In genomic region chrX:94365381-94365925, GRCm38 (mm10) we compare ENCODE assay signal across 9 mouse cellular contexts. TPM values are rescaled to one million over a fixed set of nuclear protein-coding genes. Genes with fewer than 3 reads are reported as not detected.
DNase-seq lines count a peak whose midpoint lies in the region; ATAC-seq and TF ChIP-seq lines count a peak whose summit lies in the region.
"Had no signal": no experiment of that assay in that cellular context is flagged by ENCODE, and none has a peak within 500 bp of the region (broad histone marks: within the 10 kb centered on the region; RNA-seq: fewer than 3 reads in every experiment).

No protein-coding gene starts in this region.

- no peaks in the 10 kb centered on the region for H3K9me3 ChIP-seq in liver, embryonic 12.5 days (replicated peaks)

- peak; percentile 10 for DNase-seq in CD4-positive, CD25-positive, alpha-beta regulatory T cell, adult 2 months (ENCODE audit: low read depth, low spot score)
- DNase-seq in testis, postnatal 10 days (ENCODE audit: low spot score), result no peak
- no peak for DNase-seq in c-Kit-positive CD71-positive TER-119-positive erythroid progenitor cells, embryonic 14.5 days (ENCODE audit: low spot score)
- DNase-seq in gastrocnemius, postnatal 25 days, result no peak

- 17% methylated on average over 14 of the region's 14 CpGs for WGBS in liver, embryonic 12.5 days (ENCODE audit: insufficient replicate concordance)

- H3K9ac ChIP-seq in liver, embryonic 12.5 days, result no peak overlapping the region

- no peaks in the 10 kb centered on the region for H3K36me3 ChIP-seq in testis, adult 2 months (ENCODE audit: control insufficient read depth, insufficient read depth, low read length)
- H3K36me3 ChIP-seq in liver, embryonic 12.5 days, result no peaks in the 10 kb centered on the region

- no peak overlapping the region for H3K27ac ChIP-seq in testis, adult 2 months (ENCODE audit: control insufficient read depth, insufficient read depth, low read depth, low read length)
- H3K27ac ChIP-seq in liver, embryonic 12.5 days, result no peak overlapping the region

- H3K4me2 ChIP-seq in liver, embryonic 12.5 days, result peak overlapping the region; percentile 71; the same call in 1 of the 2 replicates

- no peak for TF ChIP-seq POLR2A in testis, adult 2 months (IDR thresholded peaks at IDR 0.05; ENCODE audit: control insufficient read depth, low read depth, low read length)

- no peak for ATAC-seq in CD4-positive, CD25-positive, alpha-beta regulatory T cell, adult 4 months
- ATAC-seq in liver, embryonic 12.5 days, result no peak
- ATAC-seq in megakaryocyte progenitor cell, adult 5-6 weeks (replicated peaks; ENCODE audit: poor library complexity), result no peak

- H3K4me1 ChIP-seq in testis, adult 2 months (ENCODE audit: control insufficient read depth, insufficient read depth, low read length), result no peaks in the 10 kb centered on the region
- peaks cover 11% of the 10 kb centered on the region for H3K4me1 ChIP-seq in liver, embryonic 12.5 days

- no peak for TF ChIP-seq CTCF in testis, adult 2 months (IDR thresholded peaks at IDR 0.05; ENCODE audit: control insufficient read depth, insufficient read depth, insufficient replicate concordance, low read depth, low read length)

- peak overlapping the region; percentile 96 for H3K4me3 ChIP-seq in testis, adult 2 months (ENCODE audit: control insufficient read depth, low read depth, low read length)
- no peak overlapping the region for H3K4me3 ChIP-seq in liver, embryonic 12.5 days
- H3K4me3 ChIP-seq: myocyte had no signal

- H3K27me3 ChIP-seq in testis, adult 2 months (ENCODE audit: control insufficient read depth, insufficient read depth, low read length), result no peaks in the 10 kb centered on the region
- peaks cover 61% of the 10 kb centered on the region for H3K27me3 ChIP-seq in liver, embryonic 12.5 days (replicated peaks)

RNA-seq across cellular contexts. Expression of gene Fam90a1b, which starts 1.1 kb away (rescaled TPM):
- polyA plus RNA-seq in CD4-positive, CD25-positive, alpha-beta regulatory T cell, adult 4 months (2017; shearing (Covaris generic)), result not detected
- 1.4 and 1.7 TPM in 2 replicates for polyA plus RNA-seq in testis, adult 2 months (2012; rRNA removed)
- polyA plus RNA-seq in liver, embryonic 12.5 days (2016; fragmentation: Nextera tagmentation; extraction: Ambion mirVana), result 0.05 TPM in 1 of 2 replicates, not detected in the other
- not detected in 2 replicates for total RNA-seq in megakaryocyte progenitor cell, adult 5-6 weeks (2015)
- not detected in 2 replicates for total RNA-seq in megakaryocyte progenitor cell, adult 5-6 weeks (2017)
- total RNA-seq in gastrocnemius, postnatal 25 days (2021), result not detected
- polyA plus RNA-seq: myocyte had no signal

RNA-seq across cellular contexts. Expression of gene Apoo, which starts 1.5 kb away (rescaled TPM):
- polyA plus RNA-seq in CD4-positive, CD25-positive, alpha-beta regulatory T cell, adult 4 months (2017; shearing (Covaris generic)), result 10 to 100 TPM; 11.2 to 14.2 TPM
- 6.4 and 7.0 TPM in 2 replicates for polyA plus RNA-seq in testis, adult 2 months (2012; rRNA removed)
- 59.6 and 64.4 TPM in 2 replicates for polyA plus RNA-seq in liver, embryonic 12.5 days (2016; fragmentation: Nextera tagmentation; extraction: Ambion mirVana)
- 41.3 and 41.5 TPM in 2 replicates for total RNA-seq in megakaryocyte progenitor cell, adult 5-6 weeks (2015)
- 20.8 and 21.5 TPM in 2 replicates for total RNA-seq in megakaryocyte progenitor cell, adult 5-6 weeks (2017)
- 100 to 1,000 TPM; 150 to 193 TPM for total RNA-seq in gastrocnemius, postnatal 25 days (2021)
